Mouse (Mus musculus) cerebellum, adult 8-10 months (tissue): Measurements from ENCODE around the gene Defb36.

Experiments
- DNase-seq: peaks from one replicate; pipeline ENCODE4 v3.0.0; 2022

The Defb36 gene

DNA sequence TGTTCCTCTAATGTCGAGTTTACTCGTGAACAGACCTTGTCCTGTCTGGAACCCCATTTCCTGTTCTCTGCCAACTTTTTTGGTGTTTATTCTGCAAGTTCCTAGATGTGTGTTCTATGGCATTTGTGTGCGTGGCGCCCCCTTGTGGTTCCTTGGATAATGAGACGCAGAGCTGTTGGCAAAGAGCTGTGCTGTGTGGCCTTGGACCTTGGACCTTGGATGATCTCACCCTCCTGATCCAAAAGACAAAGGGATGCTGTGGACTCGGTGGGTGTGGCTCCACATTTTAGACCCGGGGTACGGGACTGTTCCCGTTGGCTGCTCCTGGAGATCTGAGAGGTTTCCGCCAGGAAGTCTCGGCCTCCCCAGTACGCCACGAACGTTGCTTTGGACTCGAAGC, at the start of gene Defb36:
Gene Defb36, plus strand, starts transcription at position 271 of the 400 bp plus-strand sequence.
- no peak for DNase-seq

GRCm38 (mm10) chr2:152556655-152557054, 47.5 kb upstream of the Defb36 start:
- no peak for DNase-seq

GRCm38 (mm10) chr2:152569038-152569437, 35.1 kb upstream of the Defb36 start, which contains the start of gene Gm17416:
Gm17416 (plus strand) TSS chr2:152569338.
- DNase-seq: no peak

GRCm38 (mm10) chr2:152569881-152570280, 34.2 kb upstream of the Defb36 start:
- no peak for DNase-seq

DNA sequence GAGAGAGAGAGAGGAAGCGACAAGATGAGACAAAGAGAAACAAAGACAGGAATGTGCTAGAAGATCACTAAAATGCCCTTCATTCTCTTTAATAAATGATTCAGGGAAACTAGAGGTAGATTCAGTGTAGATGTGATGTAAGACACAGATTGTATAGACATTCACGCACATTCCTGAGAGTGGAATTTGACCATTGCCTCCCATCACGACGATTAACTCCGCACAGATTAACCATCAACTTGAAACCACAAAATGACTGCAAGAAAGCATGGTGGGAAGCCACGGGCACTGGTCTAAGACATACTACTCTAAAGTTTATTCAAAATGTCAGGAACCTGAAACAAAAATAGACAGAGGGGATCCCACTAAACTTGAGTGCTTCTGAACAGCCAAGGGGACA, 33.8 kb upstream of the Defb36 start:
- DNase-seq: no peak

- DNase-seq: no peak
Measured at GRCm38 (mm10) chr2:152572114-152572794, 31.9 kb upstream of the Defb36 start, which contains the start of gene Defb21. Defb21 (plus strand) TSS chr2:152572744.

GRCm38 (mm10) chr2:152573484-152573883, 30.6 kb upstream of the Defb36 start:
- DNase-seq: no peak

GRCm38 (mm10) chr2:152580107-152580506, 24.0 kb upstream of the Defb36 start, which contains the start of gene Defb19:
Defb19 (minus strand) TSS chr2:152580312.
- no peak for DNase-seq

- DNase-seq: no peak
Measured at GRCm38 (mm10) chr2:152580612-152581011, 23.5 kb upstream of the Defb36 start.

GRCm38 (mm10) chr2:152586926-152587560, 17.1 kb upstream of the Defb36 start:
- DNase-seq: no peak

GRCm38 (mm10) chr2:152588450-152588849, 15.7 kb upstream of the Defb36 start:
- DNase-seq: no peak

DNA sequence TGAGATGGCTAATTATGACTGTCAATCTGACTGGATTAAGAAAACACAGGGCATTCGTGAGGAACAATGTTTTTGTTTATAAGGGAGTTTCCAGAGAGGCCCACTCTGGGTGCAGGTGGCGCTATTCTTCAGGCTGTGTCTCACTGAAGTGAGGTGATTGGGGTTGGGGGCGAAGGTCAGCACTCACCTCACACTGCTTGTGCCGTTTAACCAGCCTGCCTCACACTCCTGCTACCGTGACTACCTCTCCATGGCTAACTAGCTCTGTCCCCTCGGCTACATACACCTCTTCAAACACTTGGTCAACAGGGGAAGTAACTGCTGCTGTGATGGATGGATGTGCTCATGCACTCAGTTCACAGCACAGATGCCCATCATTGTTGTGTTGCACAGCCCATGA, 15.1 kb upstream of the Defb36 start:
- no peak for DNase-seq

- DNase-seq: no peak
Measured at GRCm38 (mm10) chr2:152599299-152599698, 4.8 kb upstream of the Defb36 start, which contains the start of gene Defb45. Defb45 (minus strand) TSS chr2:152599399.

DNA sequence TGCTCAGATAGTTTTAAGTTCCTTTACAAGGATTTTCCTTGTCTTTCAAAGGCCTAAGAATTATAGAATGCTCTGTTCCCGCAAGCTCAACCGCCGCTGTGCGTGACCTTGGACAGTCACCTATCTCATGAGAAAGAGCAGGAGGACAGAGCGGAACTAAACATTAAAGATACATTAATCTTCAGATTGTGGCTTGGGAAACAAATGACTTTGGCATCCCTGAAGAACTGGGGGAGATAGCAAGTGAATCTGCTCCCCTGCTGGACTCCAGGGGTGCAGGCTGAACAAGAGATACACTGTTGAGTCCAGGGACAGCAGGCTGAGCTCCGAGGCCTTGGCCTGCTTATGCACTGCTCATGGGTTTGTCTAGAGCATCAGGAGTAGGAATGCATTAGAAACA, 4.1 kb upstream of the Defb36 start:
- no peak for DNase-seq

- DNase-seq: no peak
Measured at GRCm38 (mm10) chr2:152601275-152601960, 2.7 kb upstream of the Defb36 start.

DNA sequence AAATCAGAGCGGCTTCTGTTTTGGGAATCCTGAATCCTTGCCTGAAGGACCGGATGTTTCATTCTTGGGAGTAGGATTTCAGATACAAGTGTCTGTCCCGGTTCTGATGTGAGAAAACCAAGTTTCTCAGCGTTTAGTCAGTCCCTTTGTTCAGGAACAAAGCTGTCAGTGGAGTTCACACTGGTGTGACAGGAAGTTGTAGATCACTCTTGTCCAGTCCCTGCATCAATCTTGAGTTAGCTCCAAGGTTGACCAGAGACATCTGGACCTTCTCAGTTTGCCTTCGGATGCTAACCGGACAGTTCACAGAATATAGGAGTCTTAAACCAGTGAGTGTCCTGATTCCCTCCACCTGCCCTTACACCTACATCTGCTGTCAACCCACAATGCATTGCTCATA, 3.6 kb downstream of the Defb36 start:
- no peak for DNase-seq

DNA sequence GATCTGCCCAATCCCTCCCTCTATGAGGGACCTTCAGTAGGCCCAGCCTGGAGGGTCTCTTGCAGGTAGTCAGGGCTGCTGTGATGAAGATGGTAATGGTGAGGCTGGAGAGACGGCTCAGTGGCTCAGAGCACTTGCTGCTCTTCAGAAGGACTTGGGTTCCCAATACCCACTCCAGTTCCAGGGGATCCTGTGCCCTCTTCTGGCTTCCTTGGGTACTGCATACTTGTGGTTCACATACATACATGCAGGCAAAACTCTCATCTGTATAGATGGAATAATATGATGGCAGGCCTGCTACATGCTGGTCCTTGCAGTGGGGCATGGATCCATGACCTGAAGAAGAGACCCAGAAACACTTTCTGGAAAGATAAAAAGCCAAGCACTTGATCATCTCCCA, 4.6 kb downstream of the Defb36 start:
- no peak for DNase-seq

DNA sequence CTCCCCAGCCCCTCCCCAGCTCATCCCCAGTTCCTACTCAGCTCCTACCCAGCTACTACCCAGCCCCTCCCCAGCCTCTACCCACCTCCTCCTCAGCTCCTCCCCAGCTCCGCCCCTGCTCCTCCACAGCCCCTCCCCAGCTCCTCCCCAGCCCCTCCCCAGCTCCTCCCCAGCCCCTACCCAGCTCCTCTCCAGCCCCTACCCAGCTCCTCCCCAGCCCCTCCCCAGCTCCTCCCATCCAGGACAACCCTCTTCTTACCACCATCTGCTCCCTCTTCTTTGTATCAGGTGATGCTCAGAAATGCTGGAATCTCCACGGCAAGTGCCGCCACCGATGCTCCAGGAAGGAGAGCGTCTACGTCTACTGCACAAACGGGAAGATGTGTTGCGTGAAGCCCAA, 8.1 kb downstream of the Defb36 start:
- no peak for DNase-seq

- DNase-seq: peak; percentile 20
Measured at GRCm38 (mm10) chr2:152615563-152615962, 11.4 kb downstream of the Defb36 start.

DNA sequence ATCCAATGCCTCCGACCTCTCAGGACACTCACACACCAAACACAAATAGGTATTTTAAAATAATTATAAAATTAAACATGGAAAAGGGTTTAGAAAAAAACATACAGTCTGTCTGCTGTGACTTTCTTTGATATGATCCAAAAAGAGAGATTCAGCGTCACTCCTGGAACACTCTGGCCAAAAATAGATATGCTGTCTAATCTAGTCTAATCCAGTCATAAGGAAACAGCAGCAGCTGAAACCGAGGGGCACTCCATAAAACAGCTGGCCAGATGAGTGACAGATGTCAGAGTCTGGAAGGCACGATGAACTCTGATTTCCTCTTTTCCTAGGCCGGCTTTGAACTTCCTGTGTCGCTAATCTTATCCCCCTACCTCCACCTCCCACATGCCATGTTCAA, 12.3 kb downstream of the Defb36 start:
- DNase-seq: no peak

DNA sequence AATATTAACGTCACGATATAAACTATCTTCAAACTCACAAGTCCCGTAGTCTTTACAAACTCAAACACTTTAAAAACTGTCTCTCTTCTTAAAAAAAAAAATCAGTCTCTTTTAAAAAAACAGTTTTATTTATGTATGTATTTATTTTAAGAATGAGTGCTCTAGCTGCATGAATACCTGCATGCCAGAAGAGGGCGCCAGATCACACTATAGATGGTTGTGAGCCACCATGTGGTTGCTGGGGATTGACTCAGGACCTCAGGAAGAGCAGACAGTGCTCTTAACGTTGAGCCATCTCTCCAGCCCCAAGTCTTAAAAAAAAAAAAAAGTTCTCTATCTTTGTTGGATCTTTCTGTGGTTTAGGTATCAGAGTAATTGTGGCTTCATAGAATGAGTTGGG, 13.2 kb downstream of the Defb36 start:
- no peak for DNase-seq

GRCm38 (mm10) chr2:152620367-152621134, 16.4 kb downstream of the Defb36 start:
- no peak for DNase-seq

DNA sequence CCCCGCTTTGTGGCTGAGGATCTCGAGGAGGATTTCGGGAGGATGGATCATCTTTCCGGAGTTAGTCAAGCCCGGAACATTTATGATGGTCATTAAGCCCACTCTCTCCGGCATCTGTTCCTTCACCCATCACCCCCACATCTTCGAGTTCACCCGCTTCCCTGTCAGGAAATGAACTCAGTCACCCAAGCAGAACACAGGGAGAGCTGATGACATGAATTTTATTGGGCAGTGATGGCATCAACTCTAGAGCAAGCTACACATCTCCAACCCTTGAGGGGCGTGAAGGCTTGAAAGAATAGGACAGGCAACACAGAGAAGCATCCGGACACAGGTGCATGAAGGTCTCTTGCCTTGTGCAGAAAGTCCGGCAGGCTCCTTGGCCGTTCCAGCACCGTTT, 18.0 kb downstream of the Defb36 start:
- DNase-seq: no peak
